In the genomic region with DNA sequence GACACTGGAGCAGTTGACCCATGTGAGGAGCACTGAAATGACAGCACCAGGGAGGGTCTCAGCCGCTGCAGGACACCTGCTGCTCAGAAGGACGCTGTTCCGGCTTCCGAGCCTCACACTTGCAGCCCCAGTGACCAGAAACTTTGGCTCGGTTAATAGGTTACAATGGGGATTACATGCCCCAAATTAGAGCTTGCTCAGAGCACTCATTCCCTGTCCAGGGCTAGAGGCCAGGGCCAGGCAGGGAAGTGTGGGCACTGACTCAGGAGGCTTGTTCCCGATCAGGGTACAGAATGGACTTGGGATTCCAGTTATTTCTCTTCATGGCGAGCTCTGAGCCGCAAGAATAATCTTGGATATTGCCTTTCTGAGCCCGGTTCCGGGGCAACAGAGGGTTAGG, we compare ENCODE assay signal across 20 mouse cellular contexts. TPM values are rescaled to one million over a fixed set of nuclear protein-coding genes. Genes with fewer than 3 reads are reported as not detected.
DNase-seq lines count a peak whose midpoint lies in the region; ATAC-seq and TF ChIP-seq lines count a peak whose summit lies in the region.
"Had no signal": no experiment of that assay in that cellular context is flagged by ENCODE, and none has a peak within 500 bp of the region (broad histone marks: within the 10 kb centered on the region; RNA-seq: fewer than 3 reads in every experiment).

No protein-coding gene starts in this region.

- no peaks in the 10 kb centered on the region for H3K9me3 ChIP-seq in forebrain, postnatal 0 days (ENCODE audit: low read length)
- H3K9me3 ChIP-seq in forebrain, embryonic 12.5 days: no peaks in the 10 kb centered on the region
- H3K9me3 ChIP-seq in kidney, embryonic 15.5 days (replicated peaks): no peaks in the 10 kb centered on the region
- H3K9me3 ChIP-seq in hindbrain, embryonic 16.5 days (ENCODE audit: control insufficient read depth, low read length): no peaks in the 10 kb centered on the region
- H3K9me3 ChIP-seq: heart, embryonic 10.5 days had no signal

- H3K9ac ChIP-seq in forebrain, postnatal 0 days: no peak overlapping the region
- H3K9ac ChIP-seq in forebrain, embryonic 12.5 days: no peak overlapping the region
- no peak overlapping the region for H3K9ac ChIP-seq in kidney, embryonic 15.5 days
- H3K9ac ChIP-seq in hindbrain, embryonic 16.5 days (ENCODE audit: low read depth, low read length): no peak overlapping the region
- H3K9ac ChIP-seq: liver, embryonic 14.5 days had no signal

- no peak for DNase-seq in forebrain, postnatal 0 days
- peak; percentile 55 for DNase-seq in kidney, adult 9 months
- peak; percentile 47 for DNase-seq in cerebellum, adult 8-10 months
- no peak for DNase-seq in left cerebral cortex, adult 9 months (ENCODE audit: low spot score in 2 of 2)
- DNase-seq: adrenal gland, postnatal 25 days; gastrocnemius, postnatal 14 days; heart, postnatal 36 days; lung, postnatal 10 days; spleen, adult 18-20 months had no signal

- TF ChIP-seq CTCF in forebrain, postnatal 0 days (IDR thresholded peaks at IDR 0.05; ENCODE audit: low read depth): no peak

- no peak overlapping the region for H3K4me3 ChIP-seq in forebrain, postnatal 0 days (ENCODE audit: low read depth, low read length)
- H3K4me3 ChIP-seq in forebrain, embryonic 12.5 days (replicated peaks): no peak overlapping the region
- H3K4me3 ChIP-seq in kidney, embryonic 15.5 days (replicated peaks): no peak overlapping the region
- H3K4me3 ChIP-seq in hindbrain, embryonic 16.5 days (ENCODE audit: low read length): no peak overlapping the region
- H3K4me3 ChIP-seq: heart, embryonic 10.5 days had no signal

- H3K27me3 ChIP-seq in forebrain, postnatal 0 days (ENCODE audit: insufficient read depth, low read length): no peaks in the 10 kb centered on the region
- H3K27me3 ChIP-seq in forebrain, embryonic 12.5 days: peaks cover 4% of the 10 kb centered on the region; the same call in 1 of the 2 replicates
- no peaks in the 10 kb centered on the region for H3K27me3 ChIP-seq in kidney, embryonic 15.5 days
- no peaks in the 10 kb centered on the region for H3K27me3 ChIP-seq in hindbrain, embryonic 16.5 days (replicated peaks; ENCODE audit: control insufficient read depth, insufficient read depth, low read length)

- ATAC-seq in forebrain, postnatal 0 days: no peak
- ATAC-seq in forebrain, embryonic 12.5 days (ENCODE audit: low FRiP score): no peak
- ATAC-seq in kidney, embryonic 15.5 days (replicated peaks; ENCODE audit: low FRiP score): no peak
- ATAC-seq in hindbrain, embryonic 16.5 days: no peak

- WGBS in forebrain, postnatal 0 days: 55% methylated on average over 10 of the region's 10 CpGs
- WGBS in forebrain, embryonic 12.5 days: 57% methylated on average over 10 of the region's 10 CpGs
- WGBS in kidney, embryonic 15.5 days: 78% methylated on average over 10 of the region's 10 CpGs
- 59% methylated on average over 9 of the region's 10 CpGs for WGBS in hindbrain, embryonic 16.5 days

- H3K4me1 ChIP-seq in forebrain, postnatal 0 days (ENCODE audit: insufficient read depth): peaks cover 9% of the 10 kb centered on the region; the same call in 1 of the 2 replicates
- peaks cover 16% of the 10 kb centered on the region; the same call in 1 of the 2 replicates for H3K4me1 ChIP-seq in forebrain, embryonic 12.5 days
- H3K4me1 ChIP-seq in kidney, embryonic 15.5 days: peaks cover 8% of the 10 kb centered on the region
- H3K4me1 ChIP-seq in hindbrain, embryonic 16.5 days (ENCODE audit: control insufficient read depth, insufficient read depth, low read depth, low read length): peaks cover 7% of the 10 kb centered on the region

- no peaks in the 10 kb centered on the region; the same call in 1 of the 2 replicates for H3K36me3 ChIP-seq in forebrain, postnatal 0 days (ENCODE audit: insufficient read depth)
- H3K36me3 ChIP-seq in forebrain, embryonic 12.5 days (replicated peaks): no peaks in the 10 kb centered on the region
- H3K36me3 ChIP-seq in kidney, embryonic 15.5 days: no peaks in the 10 kb centered on the region
- H3K36me3 ChIP-seq in hindbrain, embryonic 16.5 days (ENCODE audit: control insufficient read depth, insufficient read depth, low read length): no peaks in the 10 kb centered on the region
- H3K36me3 ChIP-seq: heart, embryonic 10.5 days had no signal

- no peak overlapping the region for H3K4me2 ChIP-seq in forebrain, postnatal 0 days (ENCODE audit: low read depth)
- H3K4me2 ChIP-seq in forebrain, embryonic 12.5 days: no peak overlapping the region
- no peak overlapping the region for H3K4me2 ChIP-seq in kidney, embryonic 15.5 days
- no peak overlapping the region for H3K4me2 ChIP-seq in hindbrain, embryonic 16.5 days (ENCODE audit: low read length)

- H3K27ac ChIP-seq in forebrain, postnatal 0 days (ENCODE audit: low read depth, low read length): peak overlapping the region; percentile 57; the same call in 1 of the 2 replicates
- no peak overlapping the region for H3K27ac ChIP-seq in forebrain, embryonic 12.5 days
- H3K27ac ChIP-seq in kidney, embryonic 15.5 days: no peak overlapping the region
- H3K27ac ChIP-seq in hindbrain, embryonic 16.5 days (ENCODE audit: low read depth, low read length): peak overlapping the region; percentile 57; the same call in 1 of the 2 replicates
- H3K27ac ChIP-seq: heart, embryonic 10.5 days; kidney, postnatal 0 days; liver, embryonic 14.5 days had no signal

RNA-seq across cellular contexts. Expression of gene Cebpe, which starts 25.7 kb away (rescaled TPM):
- 0.38 TPM in 1 of 2 replicates, not detected in the other for total RNA-seq in forebrain, postnatal 0 days (2014; rRNA removed)
- polyA plus RNA-seq in forebrain, postnatal 0 days (2015; fragmentation: Nextera tagmentation; extraction: Ambion mirVana): not detected in 2 replicates
- polyA plus RNA-seq in forebrain, embryonic 12.5 days (2016; fragmentation: Nextera tagmentation; extraction: Ambion mirVana): not detected in 2 replicates
- polyA plus RNA-seq in kidney, embryonic 15.5 days (2015; fragmentation: Nextera tagmentation; extraction: Ambion mirVana): 0.21 TPM in 1 of 2 replicates, not detected in the other
- polyA plus RNA-seq in hindbrain, embryonic 16.5 days (2015; fragmentation: Nextera tagmentation; extraction: Ambion mirVana): not detected in 2 replicates
- total RNA-seq: adrenal gland, postnatal 25 days; gastrocnemius, postnatal 14 days; heart, postnatal 36 days; layer of hippocampus, postnatal 14 days; MEL had no signal
- polyA plus RNA-seq: heart, embryonic 10.5 days; kidney, postnatal 0 days; limb, embryonic 11.5 days; neural tube, embryonic 11.5 days had no signal

RNA-seq across cellular contexts. Expression of gene Gm29776, which starts 39.0 kb away (rescaled TPM):
- total RNA-seq in forebrain, postnatal 0 days (2014; rRNA removed): 0.14 and 0.15 TPM in 2 replicates
- 0.06 and 0.13 TPM in 2 replicates for polyA plus RNA-seq in forebrain, postnatal 0 days (2015; fragmentation: Nextera tagmentation; extraction: Ambion mirVana)
- not detected in 2 replicates for polyA plus RNA-seq in forebrain, embryonic 12.5 days (2016; fragmentation: Nextera tagmentation; extraction: Ambion mirVana)
- 0.09 and 0.21 TPM in 2 replicates for polyA plus RNA-seq in kidney, embryonic 15.5 days (2015; fragmentation: Nextera tagmentation; extraction: Ambion mirVana)
- 0.28 and 0.34 TPM in 2 replicates for polyA plus RNA-seq in hindbrain, embryonic 16.5 days (2015; fragmentation: Nextera tagmentation; extraction: Ambion mirVana)
- total RNA-seq: adrenal gland, postnatal 25 days; gastrocnemius, postnatal 14 days; heart, postnatal 36 days; megakaryocyte-erythroid progenitor cell, adult 5-6 weeks; MEL had no signal

RNA-seq across cellular contexts. Expression of gene Slc7a8, which starts 44.1 kb away (rescaled TPM):
- 11.8 and 13.3 TPM in 2 replicates for total RNA-seq in forebrain, postnatal 0 days (2014; rRNA removed)
- polyA plus RNA-seq in forebrain, postnatal 0 days (2015; fragmentation: Nextera tagmentation; extraction: Ambion mirVana): 12.5 and 14.5 TPM in 2 replicates
- 2.3 and 2.7 TPM in 2 replicates for polyA plus RNA-seq in forebrain, embryonic 12.5 days (2016; fragmentation: Nextera tagmentation; extraction: Ambion mirVana)
- 12.8 and 14.2 TPM in 2 replicates for polyA plus RNA-seq in kidney, embryonic 15.5 days (2015; fragmentation: Nextera tagmentation; extraction: Ambion mirVana)
- 8.6 and 11.2 TPM in 2 replicates for polyA plus RNA-seq in hindbrain, embryonic 16.5 days (2015; fragmentation: Nextera tagmentation; extraction: Ambion mirVana)

RNA-seq across cellular contexts. Expression of gene Acin1, which starts 50.9 kb away (rescaled TPM):
- 143 and 147 TPM in 2 replicates for total RNA-seq in forebrain, postnatal 0 days (2014; rRNA removed)
- 80.7 and 97.0 TPM in 2 replicates for polyA plus RNA-seq in forebrain, postnatal 0 days (2015; fragmentation: Nextera tagmentation; extraction: Ambion mirVana)
- polyA plus RNA-seq in forebrain, embryonic 12.5 days (2016; fragmentation: Nextera tagmentation; extraction: Ambion mirVana): 188 and 190 TPM in 2 replicates
- 142 and 145 TPM in 2 replicates for polyA plus RNA-seq in kidney, embryonic 15.5 days (2015; fragmentation: Nextera tagmentation; extraction: Ambion mirVana)
- 89.5 and 98.2 TPM in 2 replicates for polyA plus RNA-seq in hindbrain, embryonic 16.5 days (2015; fragmentation: Nextera tagmentation; extraction: Ambion mirVana)

RNA-seq across cellular contexts. Expression of gene 1700123O20Rik, which starts 51.6 kb away (rescaled TPM):
- 32.0 and 36.2 TPM in 2 replicates for total RNA-seq in forebrain, postnatal 0 days (2014; rRNA removed)
- polyA plus RNA-seq in forebrain, postnatal 0 days (2015; fragmentation: Nextera tagmentation; extraction: Ambion mirVana): 66.6 and 70.7 TPM in 2 replicates
- polyA plus RNA-seq in forebrain, embryonic 12.5 days (2016; fragmentation: Nextera tagmentation; extraction: Ambion mirVana): 87.5 and 89.7 TPM in 2 replicates
- 85.9 and 88.7 TPM in 2 replicates for polyA plus RNA-seq in kidney, embryonic 15.5 days (2015; fragmentation: Nextera tagmentation; extraction: Ambion mirVana)
- polyA plus RNA-seq in hindbrain, embryonic 16.5 days (2015; fragmentation: Nextera tagmentation; extraction: Ambion mirVana): 68.2 and 69.1 TPM in 2 replicates

Comparison
In these comparisons a context has a peak if more than half of its experiments do, and no peak if none do; other contexts are left out.
1. H3K27ac ChIP-seq: peak in forebrain, postnatal 0 days (single experiment) and hindbrain, embryonic 16.5 days (single experiment); none in forebrain, embryonic 12.5 days (single experiment) and kidney, embryonic 15.5 days (single experiment).
2. DNase-seq: peak in kidney, adult 9 months (single experiment) and cerebellum, adult 8-10 months (single experiment); none in forebrain, postnatal 0 days (single experiment) and left cerebral cortex, adult 9 months (0 of 2).